Mouse (Mus musculus) thymus, adult 18-20 months (tissue): ENCODE results near the gene Dock1.

Experiments used
- DNase-seq, 2 experiments: peaks; one replicate each; pipeline ENCODE4 v3.0.0; 2022; ENCODE audit warnings: mixed read lengths in 2 of 2

The Dock1 gene

DNA sequence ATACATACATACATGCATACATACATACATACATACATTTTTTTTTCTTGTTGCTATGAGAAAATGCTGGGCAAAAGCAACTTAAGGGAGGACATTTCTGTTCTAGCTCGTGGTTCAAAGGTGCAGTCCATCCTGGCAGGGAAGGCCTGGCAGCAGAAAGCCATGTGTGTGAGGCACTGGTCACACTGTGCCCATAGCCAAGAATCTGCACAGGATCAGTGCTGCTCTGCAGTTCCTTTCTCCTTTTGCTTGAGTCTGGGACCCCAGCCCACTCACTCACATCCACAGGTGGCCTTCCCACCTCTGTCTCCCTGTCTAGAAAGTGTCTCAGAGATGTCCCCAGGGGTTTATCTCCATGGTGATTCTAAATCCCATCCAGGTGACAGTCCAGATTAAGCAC is 331.8 kb downstream of the Dock1 start:
- no peak for DNase-seq

- no peak for DNase-seq
These were observed 332.4 kb downstream of the Dock1 start for GRCm38 (mm10) chr7:135002891-135003290.

GRCm38 (mm10) chr7:135005964-135006560 is 335.6 kb downstream of the Dock1 start:
- DNase-seq = no peak

DNA sequence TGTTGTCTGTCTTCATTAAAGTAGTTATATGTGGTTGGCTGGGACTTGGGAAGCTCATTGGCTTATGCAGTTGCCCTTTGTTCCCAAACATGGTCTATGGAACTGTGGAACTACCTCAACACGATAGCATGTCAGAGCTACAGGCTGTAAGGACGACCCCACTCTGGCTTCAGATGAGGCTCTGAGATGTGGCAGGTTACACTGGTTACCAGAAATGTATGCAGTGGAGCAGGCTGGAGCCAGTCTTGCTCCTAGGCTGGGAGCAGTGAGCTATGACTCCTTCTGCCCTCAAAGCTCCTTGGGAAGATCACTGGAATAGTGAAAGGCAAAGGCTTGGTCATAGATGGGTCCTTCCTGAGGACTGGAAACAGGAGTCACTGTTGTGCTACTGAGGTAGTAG is 337.6 kb downstream of the Dock1 start:
- no peak for DNase-seq

DNA sequence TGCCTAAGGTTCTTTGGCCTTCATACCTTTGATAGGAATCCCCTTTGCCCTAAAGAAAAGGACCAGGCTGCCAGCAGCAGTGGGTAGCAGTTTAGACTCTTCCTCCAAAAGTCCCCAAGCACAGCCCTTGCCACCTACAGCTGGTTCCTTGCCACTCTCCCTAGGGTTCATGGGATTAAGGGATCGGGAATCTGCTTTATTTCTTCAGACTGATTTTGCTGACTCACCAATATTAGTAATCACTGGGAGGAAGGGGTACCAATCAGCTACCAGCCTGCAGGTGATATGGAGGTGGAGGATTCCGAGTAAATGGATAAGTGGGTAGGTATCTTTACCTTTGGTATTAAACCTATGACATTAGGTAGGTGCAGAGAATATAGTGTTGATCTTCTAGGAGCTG is 340.5 kb downstream of the Dock1 start:
- DNase-seq = no peak

- DNase-seq = no peak
These were observed 347.1 kb downstream of the Dock1 start for GRCm38 (mm10) chr7:135017531-135017930.

- DNase-seq = no peak
These were observed 350.3 kb downstream of the Dock1 start for GRCm38 (mm10) chr7:135020762-135021161.

DNA sequence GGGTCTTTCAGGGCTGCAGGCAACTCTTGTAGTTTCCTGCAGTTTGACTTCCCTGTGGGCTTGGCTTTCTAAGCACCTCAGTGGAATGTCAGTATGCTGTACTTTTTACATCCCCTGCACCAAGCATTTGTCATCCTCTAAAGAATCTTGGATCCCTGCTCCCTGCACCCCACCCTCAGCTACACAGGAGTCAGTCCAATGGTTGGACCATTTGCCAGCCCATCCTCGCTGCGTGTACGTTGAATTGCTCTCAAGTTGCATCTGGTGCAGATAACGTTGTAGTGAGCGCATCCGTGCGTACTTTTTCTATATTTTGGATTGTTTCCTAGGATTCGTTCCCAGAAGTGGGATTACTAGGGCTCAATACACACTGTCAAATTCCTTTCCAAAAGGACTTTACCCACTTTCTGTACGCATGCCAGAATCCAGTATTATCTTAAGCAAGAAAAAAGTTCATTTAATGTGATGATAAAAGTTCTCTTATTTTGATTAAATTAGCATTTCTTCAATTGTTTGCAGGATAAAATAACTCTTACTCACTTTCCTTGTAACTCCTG is 351.2 kb downstream of the Dock1 start:
- no peak for DNase-seq

- no peak for DNase-seq
These were observed 354.1 kb downstream of the Dock1 start for GRCm38 (mm10) chr7:135024531-135024930.

DNA sequence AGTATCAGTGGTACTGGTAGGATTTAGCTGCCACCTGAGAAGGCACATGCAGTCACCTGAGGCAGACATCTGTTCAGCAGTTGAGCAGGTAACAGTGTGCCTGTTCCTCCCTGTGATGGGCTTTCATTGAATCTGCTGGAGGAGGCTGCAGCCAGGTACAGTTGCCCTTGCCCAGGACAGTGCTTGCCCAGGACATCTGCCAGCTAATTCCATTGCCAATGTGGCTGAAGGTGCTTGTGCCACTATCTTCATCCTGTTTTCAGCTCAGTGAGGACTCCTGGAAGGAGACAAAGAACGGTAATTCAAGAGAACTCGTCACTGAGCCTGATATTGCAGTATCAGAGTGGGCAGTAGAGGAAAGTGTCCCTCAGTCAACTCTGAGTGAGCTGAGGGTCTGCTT is 358.3 kb downstream of the Dock1 start:
- DNase-seq = no peak

- no peak for DNase-seq
These were observed 358.7 kb downstream of the Dock1 start for GRCm38 (mm10) chr7:135029136-135029535.

- DNase-seq = no peak
These were observed 361.0 kb downstream of the Dock1 start for GRCm38 (mm10) chr7:135031466-135031865.

DNA sequence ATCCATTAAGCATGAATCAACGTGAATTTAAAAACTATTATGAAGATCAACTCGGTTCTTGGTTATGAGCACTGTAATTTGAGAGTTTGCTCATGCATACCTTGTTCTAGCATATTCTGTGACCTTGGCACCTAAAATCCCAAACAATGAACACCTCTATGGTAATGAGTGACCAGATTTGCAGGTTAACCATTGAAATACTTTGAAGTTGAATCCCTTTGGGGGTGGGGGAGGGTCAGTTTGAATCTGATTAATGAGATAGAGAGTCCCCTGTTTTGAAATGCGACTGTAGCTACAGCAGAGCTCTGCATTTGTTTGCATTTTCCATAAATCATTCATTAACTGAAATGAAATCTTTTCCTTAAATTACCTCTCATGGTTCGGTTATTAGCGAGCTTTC is 364.4 kb downstream of the Dock1 start:
- DNase-seq = no peak

DNA sequence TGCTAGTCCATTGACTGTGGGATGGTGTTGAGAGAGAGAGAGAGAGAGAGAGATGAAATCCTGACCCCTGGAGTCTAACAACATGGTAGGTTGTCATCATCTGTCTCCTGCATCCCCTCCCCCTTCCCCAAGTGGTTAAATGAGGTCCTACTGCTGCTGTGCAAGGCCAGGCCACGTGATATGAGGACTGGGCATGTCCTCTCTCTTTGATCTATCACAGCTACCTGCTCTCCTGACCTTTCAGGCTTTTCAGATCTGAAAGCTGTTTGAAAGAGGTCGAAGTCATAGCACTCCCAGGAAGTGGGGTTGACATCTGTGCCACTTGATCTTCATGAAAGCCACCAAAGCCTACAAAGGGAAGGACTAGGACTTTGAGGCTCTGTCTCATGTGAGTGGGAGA is 365.2 kb downstream of the Dock1 start:
- no peak for DNase-seq

DNA sequence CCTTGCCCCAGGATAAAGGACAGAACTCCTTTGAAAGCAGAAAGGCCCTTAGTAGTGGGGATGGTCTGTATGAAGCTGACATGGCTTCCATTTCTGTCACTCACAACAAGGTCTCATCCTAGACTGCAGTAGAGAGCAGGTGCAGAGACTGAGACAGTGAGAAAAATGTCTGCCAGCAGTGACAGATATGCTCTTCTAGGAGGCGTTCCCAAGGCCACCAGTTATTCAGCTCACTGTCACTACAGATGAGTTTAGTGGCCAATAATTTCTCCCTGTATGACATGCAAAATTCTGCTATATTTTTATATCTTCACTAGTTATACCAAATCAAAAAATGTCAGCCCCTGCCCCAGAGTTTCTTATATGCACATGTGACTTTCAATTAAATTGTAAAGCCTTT is 368.5 kb downstream of the Dock1 start:
- DNase-seq = no peak

DNA sequence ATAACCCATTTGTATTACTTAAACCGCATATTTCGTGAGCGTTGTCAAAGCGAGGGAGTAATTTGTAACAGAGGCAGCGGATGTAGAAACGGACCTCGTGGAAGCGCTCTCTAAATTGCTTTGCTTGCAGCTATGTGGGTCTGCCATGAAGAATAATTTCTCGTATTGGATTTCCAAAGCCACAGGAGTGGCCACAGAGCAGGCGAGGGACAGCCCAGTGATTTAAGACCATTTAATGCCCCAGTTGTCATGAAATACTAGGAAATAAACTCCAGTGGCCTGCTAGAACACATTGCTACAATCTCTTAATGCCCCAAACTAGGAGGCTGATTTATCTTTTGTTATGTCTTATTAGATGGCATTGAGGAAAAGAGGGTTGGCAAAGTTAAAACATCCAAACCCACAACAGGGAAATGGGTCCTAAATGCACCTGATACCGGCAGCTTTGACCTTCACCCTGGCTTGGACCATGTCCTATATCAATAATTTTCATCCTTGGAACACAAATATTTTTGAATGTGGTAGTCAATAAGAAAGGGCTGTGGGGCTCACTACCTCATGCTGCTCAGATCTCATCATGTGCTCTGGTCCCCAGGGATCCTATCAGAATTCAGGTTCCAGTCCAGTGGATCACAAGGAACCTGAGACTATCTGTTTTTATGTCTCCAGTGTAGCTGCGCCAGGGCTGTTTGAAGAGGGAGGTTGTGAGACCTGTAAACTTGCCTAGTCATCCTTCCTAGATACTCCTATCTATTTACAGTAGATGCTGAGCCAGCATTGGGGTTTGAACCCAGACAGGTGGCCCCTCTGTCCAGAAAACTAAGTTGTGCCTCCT is 373.7 kb downstream of the Dock1 start:
- DNase-seq = no peak

DNA sequence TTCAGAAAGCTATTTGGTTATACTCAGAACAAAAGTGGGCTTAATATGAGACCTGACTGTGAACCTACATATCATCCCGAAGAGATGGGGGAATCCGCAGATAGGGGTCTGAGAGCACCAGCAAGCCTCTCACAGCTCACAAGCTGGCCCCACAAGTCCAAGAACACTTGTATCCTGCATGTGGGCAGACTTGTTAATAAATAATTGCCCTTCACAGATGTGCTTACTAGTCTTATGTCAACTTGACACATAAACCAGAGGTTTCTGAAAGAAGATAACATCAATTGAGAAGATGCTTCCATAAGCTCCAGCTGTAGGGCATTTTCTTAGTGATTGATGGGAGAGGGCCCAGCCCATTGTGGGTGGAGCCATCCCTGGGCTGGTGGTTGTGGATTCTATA is 379.0 kb downstream of the Dock1 start:
- DNase-seq = no peak

- DNase-seq = no peak
These were observed 382.8 kb downstream of the Dock1 start for GRCm38 (mm10) chr7:135053186-135053715.

DNA sequence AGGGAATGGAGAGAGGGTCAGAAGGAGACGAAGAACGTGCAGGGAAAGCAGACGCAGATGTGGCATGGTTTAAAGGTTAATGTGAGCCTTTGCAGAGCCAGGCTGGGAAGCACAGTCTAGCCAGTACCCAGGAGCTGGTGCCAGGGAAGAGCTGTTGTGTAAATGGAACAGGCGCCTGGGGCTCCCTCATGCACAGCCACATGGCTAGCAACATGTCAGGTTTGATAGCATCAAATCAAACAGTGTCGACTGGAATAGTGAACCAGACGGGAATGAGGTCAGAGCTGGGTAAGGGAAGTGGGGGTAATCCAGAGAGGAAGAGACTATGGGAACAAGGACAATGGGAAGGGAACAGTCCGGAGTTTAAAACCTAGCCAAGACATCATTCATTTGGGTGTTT is 384.2 kb downstream of the Dock1 start:
- DNase-seq = no peak

DNA sequence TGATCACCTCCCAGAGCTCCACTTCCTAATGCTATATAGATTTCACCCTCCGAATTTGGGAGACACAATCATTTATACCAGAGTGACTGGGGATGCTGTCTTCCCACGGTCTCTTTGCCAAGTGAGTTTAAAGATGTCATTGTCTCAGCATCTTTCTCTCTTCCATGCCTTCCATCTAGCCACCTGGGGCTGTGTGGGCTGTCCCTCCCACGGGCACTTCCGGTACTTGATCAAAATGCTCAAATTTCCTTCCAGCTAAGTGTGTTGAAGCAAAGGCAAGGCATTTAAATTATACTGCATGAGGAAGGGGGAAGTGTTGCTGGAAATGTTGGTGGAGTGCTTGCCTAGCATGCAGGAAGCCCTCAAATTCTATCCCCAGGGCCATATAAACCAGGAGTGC is 388.6 kb downstream of the Dock1 start:
- no peak for DNase-seq

DNA sequence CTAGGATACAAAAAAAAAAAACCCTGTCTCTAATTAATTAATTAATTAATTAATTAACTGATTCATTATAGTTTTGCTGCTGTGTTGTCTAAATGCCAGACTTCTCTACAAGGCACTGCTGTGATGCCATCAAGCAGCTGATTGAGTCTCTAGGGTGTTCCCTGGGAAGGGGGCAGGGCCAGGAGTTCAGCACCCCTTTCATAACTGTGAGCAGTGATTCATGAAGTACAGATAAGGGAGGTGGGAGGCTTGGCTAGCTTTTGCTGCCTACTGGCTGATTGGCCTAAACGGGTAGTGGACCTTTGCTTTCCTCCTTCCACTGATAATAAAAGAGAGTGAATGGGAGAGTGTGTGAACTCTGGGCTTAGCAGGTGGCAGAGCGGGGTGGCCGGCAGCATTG is 389.1 kb downstream of the Dock1 start:
- no peak for DNase-seq

- no peak for DNase-seq
These were observed 393.4 kb downstream of the Dock1 start for GRCm38 (mm10) chr7:135063886-135064285.

GRCm38 (mm10) chr7:135065301-135065700 is 394.8 kb downstream of the Dock1 start:
- DNase-seq = no peak

DNA sequence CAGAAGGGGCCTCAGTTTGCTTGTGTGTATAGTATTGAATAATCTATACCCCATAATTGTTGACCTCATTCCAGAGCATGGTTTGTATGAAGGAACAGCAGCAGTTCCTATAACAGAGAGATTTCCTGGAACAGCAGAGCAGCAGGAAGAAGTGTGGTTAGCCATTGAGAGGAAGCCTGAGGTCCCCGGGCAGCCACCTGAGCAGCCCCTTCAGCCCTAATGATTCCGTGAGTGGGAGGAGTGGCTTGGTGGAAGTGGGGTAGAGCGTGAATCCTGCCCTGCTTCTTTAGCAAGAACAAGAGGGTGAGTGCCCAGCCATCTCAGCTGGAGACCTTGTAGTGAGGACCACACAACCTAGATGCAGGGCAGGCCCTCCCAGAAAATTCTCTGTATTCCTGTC is 398.4 kb downstream of the Dock1 start:
- DNase-seq = no peak
